ENCODE assay signal across 11 mouse cellular contexts in genomic region chr6:97027110-97027677, GRCm38 (mm10). TPM values are rescaled to one million over a fixed set of nuclear protein-coding genes. Genes with fewer than 3 reads are reported as not detected.
DNase-seq lines count a peak whose midpoint lies in the region; ATAC-seq and TF ChIP-seq lines count a peak whose summit lies in the region.
"Had no signal": no experiment of that assay in that cellular context is flagged by ENCODE, and none has a peak within 500 bp of the region (broad histone marks: within the 10 kb centered on the region; RNA-seq: fewer than 3 reads in every experiment).

No protein-coding gene starts in this region.

- H3K4me2 ChIP-seq in heart, postnatal 0 days (ENCODE audit: low read depth, low read length), result no peak overlapping the region
- no peak overlapping the region for H3K4me2 ChIP-seq in midbrain, embryonic 11.5 days
- H3K4me2 ChIP-seq in forebrain, embryonic 16.5 days (ENCODE audit: low read length), result no peak overlapping the region

- 43% methylated on average over 5 of the region's 5 CpGs for WGBS in heart, postnatal 0 days
- WGBS in midbrain, embryonic 11.5 days, result 42% methylated on average over 5 of the region's 5 CpGs
- WGBS in midbrain, embryonic 10.5 days, result 57% methylated on average over 5 of the region's 5 CpGs
- WGBS in forebrain, embryonic 16.5 days, result 39% methylated on average over 5 of the region's 5 CpGs

- intact Hi-C loops in heart, postnatal 10 days (cut with DNase I), result loop anchor here (5.0 kb wide), 2 partner anchors 80 to 1930 kb away; no protein-coding TSS in a partner anchor
- intact Hi-C loops in heart, postnatal 36 days (cut with DNase I), result loop anchor here (2.0 kb wide), 1 partner anchor 80 kb away; no protein-coding TSS in a partner anchor

- DNase-seq in heart, postnatal 0 days (ENCODE audit: low spot score), result peak; percentile 11
- DNase-seq in heart, postnatal 4 days, result no peak
- DNase-seq in midbrain, embryonic 11.5 days (ENCODE audit: low spot score, missing footprints), result peak; percentile 87
- no peak for DNase-seq in midbrain, embryonic 10.5 days (ENCODE audit: low spot score)
- peak; percentile 51 for DNase-seq in retina, postnatal 7 days (ENCODE audit: low read depth, low spot score)
- DNase-seq in heart, postnatal 10 days, result no peak
- DNase-seq in heart, postnatal 36 days, result no peak
- DNase-seq: layer of hippocampus, adult 9-11 months had no signal

- no peak overlapping the region for H3K4me3 ChIP-seq in heart, postnatal 0 days (ENCODE audit: low read depth, low read length)
- H3K4me3 ChIP-seq in midbrain, embryonic 11.5 days (ENCODE audit: low read depth, low read length), result no peak overlapping the region
- no peak overlapping the region for H3K4me3 ChIP-seq in midbrain, embryonic 10.5 days
- H3K4me3 ChIP-seq in forebrain, embryonic 16.5 days (replicated peaks; ENCODE audit: low read length), result no peak overlapping the region

- no peak overlapping the region for H3K27ac ChIP-seq in heart, postnatal 0 days (ENCODE audit: low read depth)
- no peak overlapping the region for H3K27ac ChIP-seq in midbrain, embryonic 11.5 days (ENCODE audit: low read depth, low read length)
- no peak overlapping the region for H3K27ac ChIP-seq in midbrain, embryonic 10.5 days (replicated peaks)
- H3K27ac ChIP-seq in forebrain, embryonic 16.5 days (ENCODE audit: low read length), result no peak overlapping the region

- peak; percentile 50 for TF ChIP-seq CTCF in heart, postnatal 0 days (IDR thresholded peaks at IDR 0.05; ENCODE audit: low read depth)

- ATAC-seq in heart, postnatal 0 days (ENCODE audit: insufficient read depth, low read depth), result no peak
- ATAC-seq in midbrain, embryonic 11.5 days (ENCODE audit: low FRiP score), result no peak
- 0 out of 2 replicates have a peak, but pooled peaks have one; percentile 28 for ATAC-seq in forebrain, embryonic 16.5 days

- H3K36me3 ChIP-seq in heart, postnatal 0 days (replicated peaks; ENCODE audit: control insufficient read depth, insufficient read depth, low read length), result no peaks in the 10 kb centered on the region
- no peaks in the 10 kb centered on the region for H3K36me3 ChIP-seq in midbrain, embryonic 11.5 days (ENCODE audit: control insufficient read depth, insufficient read depth, low read length)
- H3K36me3 ChIP-seq in midbrain, embryonic 10.5 days, result no peaks in the 10 kb centered on the region
- H3K36me3 ChIP-seq in forebrain, embryonic 16.5 days (ENCODE audit: control insufficient read depth, insufficient read depth), result no peaks in the 10 kb centered on the region

- no peaks in the 10 kb centered on the region for H3K4me1 ChIP-seq in heart, postnatal 0 days (ENCODE audit: control insufficient read depth, insufficient read depth)
- no peaks in the 10 kb centered on the region for H3K4me1 ChIP-seq in midbrain, embryonic 11.5 days (ENCODE audit: control insufficient read depth, insufficient read depth, low read length)
- H3K4me1 ChIP-seq in midbrain, embryonic 10.5 days, result no peaks in the 10 kb centered on the region
- no peaks in the 10 kb centered on the region for H3K4me1 ChIP-seq in forebrain, embryonic 16.5 days (replicated peaks; ENCODE audit: control insufficient read depth, insufficient read depth, low read length)

- H3K9ac ChIP-seq in heart, postnatal 0 days (replicated peaks; ENCODE audit: low read depth, low read length), result no peak overlapping the region
- no peak overlapping the region for H3K9ac ChIP-seq in midbrain, embryonic 11.5 days (ENCODE audit: low read length)
- H3K9ac ChIP-seq in forebrain, embryonic 16.5 days (replicated peaks; ENCODE audit: low read depth, low read length), result no peak overlapping the region

- TF ChIP-seq EP300 in heart, postnatal 0 days (IDR thresholded peaks at IDR 0.05; ENCODE audit: low read depth), result no peak

- no peaks in the 10 kb centered on the region for H3K9me3 ChIP-seq in heart, postnatal 0 days (replicated peaks; ENCODE audit: control insufficient read depth, low read length)
- H3K9me3 ChIP-seq in midbrain, embryonic 11.5 days (ENCODE audit: control insufficient read depth, low read length), result no peaks in the 10 kb centered on the region
- H3K9me3 ChIP-seq in midbrain, embryonic 10.5 days (replicated peaks), result no peaks in the 10 kb centered on the region
- H3K9me3 ChIP-seq in forebrain, embryonic 16.5 days (ENCODE audit: control insufficient read depth, low read length), result no peaks in the 10 kb centered on the region

- no peaks in the 10 kb centered on the region for H3K27me3 ChIP-seq in heart, postnatal 0 days (ENCODE audit: control insufficient read depth, insufficient read depth, low read length)
- no peaks in the 10 kb centered on the region for H3K27me3 ChIP-seq in midbrain, embryonic 11.5 days (ENCODE audit: control insufficient read depth, insufficient read depth, low read length)
- H3K27me3 ChIP-seq in midbrain, embryonic 10.5 days (ENCODE audit: low read depth, poor library complexity, severe bottlenecking), result no peaks in the 10 kb centered on the region
- no peaks in the 10 kb centered on the region for H3K27me3 ChIP-seq in forebrain, embryonic 16.5 days (replicated peaks; ENCODE audit: control insufficient read depth, insufficient read depth, low read length)

RNA-seq across cellular contexts. Expression of gene Fam19a4, which starts 33.0 kb away (rescaled TPM):
- 0.89 TPM in 1 of 2 replicates, not detected in the other for total RNA-seq in heart, postnatal 0 days (2014; rRNA removed; ENCODE audit: low replicate concordance)
- polyA plus RNA-seq in heart, postnatal 0 days (2015; fragmentation: Nextera tagmentation; extraction: Ambion mirVana), result not detected in 2 replicates
- not detected for total RNA-seq in heart, postnatal 4 days (2021)
- polyA plus RNA-seq in midbrain, embryonic 11.5 days (2014; fragmentation: Nextera tagmentation; extraction: Ambion mirVana), result 4.1 and 4.7 TPM in 2 replicates
- polyA plus RNA-seq in midbrain, embryonic 10.5 days (2016; fragmentation: Nextera tagmentation; extraction: Ambion mirVana), result 1.8 and 3.0 TPM in 2 replicates
- 0.73 and 0.80 TPM in 2 replicates for polyA plus RNA-seq in forebrain, embryonic 16.5 days (2015; fragmentation: Nextera tagmentation; extraction: Ambion mirVana)
- total RNA-seq in heart, postnatal 10 days (2021), result not detected
- not detected for total RNA-seq in heart, postnatal 36 days (2021)
- total RNA-seq: monocyte, adult 5-6 weeks had no signal
- polyA plus RNA-seq: gonadal fat pad, adult 2 months had no signal

Comparison
In these comparisons a context has a peak if more than half of its experiments do, and no peak if none do; other contexts are left out.
1. DNase-seq: peak in heart, postnatal 0 days (single experiment), midbrain, embryonic 11.5 days (single experiment) and retina, postnatal 7 days (single experiment); none in heart, postnatal 4 days (single experiment), midbrain, embryonic 10.5 days (single experiment), heart, postnatal 10 days (0 of 2) and heart, postnatal 36 days (0 of 2).